Mouse (Mus musculus): Measurements from ENCODE around the gene 6720489N17Rik. TPM values are rescaled to one million over a fixed set of nuclear protein-coding genes. Genes with fewer than 3 reads are reported as not detected.
"Not testable (repeated sequence)": the region's sequence is repeated elsewhere in the genome, so short reads cannot be mapped to it uniquely, and the experiment has no call there.

The 6720489N17Rik gene
- polyA plus RNA-seq, 1 experiment from 2014 or later: 18.2 TPM

DNA sequence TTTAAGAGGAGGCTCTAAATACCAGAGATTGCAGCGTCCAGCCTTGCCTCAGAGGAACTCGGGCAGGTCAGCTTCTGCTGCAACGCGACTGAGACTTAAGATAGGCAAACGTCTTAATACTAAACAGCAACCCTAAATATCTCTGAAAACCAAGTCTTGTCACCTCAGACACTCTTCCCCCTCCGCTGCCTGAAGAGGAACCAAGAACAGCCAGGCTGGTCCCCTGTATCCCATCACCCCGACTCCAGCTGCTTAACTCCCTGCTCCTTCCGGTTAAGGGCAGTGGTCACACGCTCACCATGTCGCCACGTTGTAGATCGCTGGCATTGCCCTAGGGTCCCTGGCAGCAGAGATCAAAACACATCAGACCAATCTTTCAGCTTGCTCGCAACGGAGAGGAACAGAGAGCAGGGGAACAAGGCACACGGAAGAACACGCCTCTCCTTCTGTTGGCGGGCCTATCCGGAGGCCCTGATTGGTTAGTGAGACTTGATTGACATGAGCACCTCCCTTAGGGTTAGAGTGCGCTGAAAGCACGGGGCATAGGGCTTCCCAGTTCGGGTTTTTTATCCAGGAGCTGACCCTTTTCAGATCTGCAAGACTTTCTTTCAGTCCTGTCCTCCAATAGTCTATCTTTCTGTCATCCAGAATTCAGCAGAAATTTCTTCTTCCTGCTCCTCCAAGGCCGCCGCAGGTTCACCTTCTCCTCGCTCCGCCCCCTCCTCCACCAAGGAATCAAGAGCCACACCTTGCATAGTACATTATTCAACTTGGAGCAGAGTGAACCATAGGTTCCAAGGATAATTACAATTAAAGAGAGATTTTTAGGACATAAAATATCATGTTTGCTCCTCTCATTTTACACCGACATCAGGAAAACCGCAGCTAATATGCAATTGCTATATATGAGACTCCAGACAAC, 65.5 kb downstream of the 6720489N17Rik start, which contains the start of gene Zfp935:
Gene Zfp935 (minus strand): TSS at position 323 of the 922 bp plus-strand sequence.
- DNase-seq (ENCODE audit: low spot score) (peak; percentile 46), ATAC-seq (replicated peaks; ENCODE audit: low FRiP score) (peak; percentile 66; the same call in 1 of the 2 replicates)
- H3K9me3 ChIP-seq (ENCODE audit: control insufficient read depth, low read length); H3K27me3 ChIP-seq (ENCODE audit: control insufficient read depth, insufficient read depth, low read length); H3K36me3 ChIP-seq (ENCODE audit: control insufficient read depth, insufficient read depth, low read length); H3K27ac ChIP-seq (ENCODE audit: low read depth, low read length); H3K4me1 ChIP-seq (replicated peaks; ENCODE audit: control insufficient read depth, insufficient read depth, low read length): not testable (repeated sequence)
- Histone ChIP-seq H3K9ac (ENCODE audit: low read length) (peak within 1 kb of the TSS; percentile 43), H3K4me2 (ENCODE audit: low read depth, low read length, severe bottlenecking) (peak within 1 kb of the TSS; percentile 34; the same call in 1 of the 2 replicates), H3K4me3 (ENCODE audit: low read depth, low read length) (peak within 1 kb of the TSS; percentile 38)
- WGBS: 2% methylated on average over 24 of the region's 27 CpGs

Small RNA genes lying within 50 kb of the gene (microRNA-seq; reads per million reads assigned to microRNA genes)
- not detected for gene Gm24020 (ENCODE audit: insufficient number of aligned reads)

Other genes with a start within 250 kb of the 6720489N17Rik start
- 4.3 and 4.7 TPM in 2 replicates for gene Gm3604, start 241.0 kb downstream of the 6720489N17Rik start, polyA plus RNA-seq (2014; fragmentation: Nextera tagmentation; extraction: Ambion mirVana)
- gene Gm49359, start 157.3 kb downstream of the 6720489N17Rik start, polyA plus RNA-seq (2014; fragmentation: Nextera tagmentation; extraction: Ambion mirVana): 11.7 and 13.4 TPM in 2 replicates
- not detected in 2 replicates for gene Zfp935, start 65.7 kb downstream of the 6720489N17Rik start, polyA plus RNA-seq (2014; fragmentation: Nextera tagmentation; extraction: Ambion mirVana)
- 20.6 and 21.3 TPM in 2 replicates for gene Zfp934, start 53.0 kb downstream of the 6720489N17Rik start, polyA plus RNA-seq (2014; fragmentation: Nextera tagmentation; extraction: Ambion mirVana)
- 31.7 and 36.2 TPM in 2 replicates for gene Platr25, start 136.5 kb upstream of the 6720489N17Rik start, polyA plus RNA-seq (2014; fragmentation: Nextera tagmentation; extraction: Ambion mirVana)
- gene Gm5141, start 161.6 kb upstream of the 6720489N17Rik start, polyA plus RNA-seq (2014; fragmentation: Nextera tagmentation; extraction: Ambion mirVana): 11.7 and 13.1 TPM in 2 replicates
- not detected in 2 replicates for gene Fbp2, start 234.2 kb upstream of the 6720489N17Rik start, polyA plus RNA-seq (2014; fragmentation: Nextera tagmentation; extraction: Ambion mirVana)